Mouse (Mus musculus) yolk sac, embryonic 10.5 days (tissue): ENCODE results near the gene 9530053A07Rik.

Experiments used
- DNase-seq: peaks from one replicate; pipeline ENCODE4 v3.0.0-alpha.2; 2017; ENCODE audit warnings: low spot score

The 9530053A07Rik gene

GRCm38 (mm10) chr7:28169489-28170422 lies 40.5 kb downstream of the 9530053A07Rik start, which contains the start of gene Fbl:
Gene Fbl, plus strand, starts transcription at chr7:28169710.
- peak; percentile 89 for DNase-seq

GRCm38 (mm10) chr7:28175358-28175757 lies 46.1 kb downstream of the 9530053A07Rik start:
- no peak for DNase-seq

DNA sequence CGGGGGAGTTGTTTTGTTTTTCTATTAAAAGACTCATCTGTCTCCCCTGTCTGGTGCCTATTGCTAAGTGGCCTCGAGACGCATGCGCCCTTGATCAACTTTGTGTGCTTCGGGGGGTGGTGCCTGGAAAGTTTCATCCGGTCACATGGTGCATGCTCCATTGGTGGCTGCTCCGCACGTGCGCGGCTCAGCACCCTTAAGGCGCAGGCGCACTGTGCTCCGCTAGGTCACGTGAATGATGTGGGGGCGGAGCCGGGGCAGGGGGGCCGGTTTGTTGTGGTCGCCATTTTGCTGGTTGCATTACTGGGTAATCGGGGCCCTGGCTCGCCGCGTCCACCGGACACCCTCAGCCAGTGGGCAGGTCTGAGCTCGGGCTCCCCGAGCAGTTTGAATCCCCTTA lies 50.0 kb downstream of the 9530053A07Rik start, which contains the start of gene Dyrk1b:
Gene Dyrk1b (plus strand): TSS at position 242 of the 400 bp plus-strand sequence.
- DNase-seq: peak; percentile 97

- peak; percentile 95 for DNase-seq
Measured at GRCm38 (mm10) chr7:28179741-28180377, 50.6 kb downstream of the 9530053A07Rik start.

GRCm38 (mm10) chr7:28180890-28181289 lies 51.6 kb downstream of the 9530053A07Rik start:
- no peak for DNase-seq

- DNase-seq: no peak
Measured at GRCm38 (mm10) chr7:28181376-28181775, 52.1 kb downstream of the 9530053A07Rik start.

DNA sequence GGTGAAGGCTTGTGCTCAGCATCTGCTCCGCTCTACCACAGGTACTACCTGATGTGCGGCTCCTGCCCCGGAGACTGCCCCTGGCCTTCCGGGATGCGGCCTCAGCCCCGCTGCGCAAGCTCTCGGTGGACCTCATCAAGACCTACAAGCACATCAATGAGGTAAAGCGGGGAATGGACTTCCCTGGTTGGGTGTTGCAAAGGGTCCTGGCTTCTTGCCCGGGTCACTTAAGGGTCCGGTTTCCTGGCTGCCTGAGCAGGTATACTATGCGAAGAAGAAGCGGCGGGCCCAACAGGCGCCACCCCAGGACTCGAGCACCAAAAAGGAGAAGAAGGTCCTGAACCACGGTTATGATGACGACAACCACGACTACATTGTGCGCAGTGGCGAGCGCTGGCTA lies 53.1 kb downstream of the 9530053A07Rik start:
- DNase-seq: no peak

DNA sequence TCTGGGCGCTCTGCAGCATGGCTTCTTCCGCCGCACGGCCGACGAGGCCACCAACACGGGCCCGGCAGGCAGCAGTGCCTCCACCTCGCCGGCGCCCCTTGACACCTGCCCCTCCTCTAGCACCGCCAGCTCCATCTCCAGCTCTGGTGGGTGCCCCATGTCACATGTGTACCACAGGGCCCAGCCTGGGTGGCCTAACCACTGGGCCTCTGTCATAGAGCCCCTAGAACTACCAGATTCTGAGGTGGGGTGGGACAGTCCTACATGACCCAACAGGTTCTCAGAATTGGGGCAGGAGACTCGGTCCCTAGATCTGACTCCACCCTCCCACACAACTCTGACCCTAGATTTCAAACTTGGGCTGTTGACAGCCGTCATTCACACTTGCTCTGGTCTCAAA lies 56.6 kb downstream of the 9530053A07Rik start:
- no peak for DNase-seq

GRCm38 (mm10) chr7:28186631-28187030 lies 57.4 kb downstream of the 9530053A07Rik start:
- DNase-seq: no peak

- no peak for DNase-seq
Measured at GRCm38 (mm10) chr7:28191489-28191888, 62.2 kb downstream of the 9530053A07Rik start.

GRCm38 (mm10) chr7:28191903-28192302 lies 62.6 kb downstream of the 9530053A07Rik start:
- no peak for DNase-seq

- DNase-seq: no peak
Measured at GRCm38 (mm10) chr7:28195414-28196098, 66.3 kb downstream of the 9530053A07Rik start.

GRCm38 (mm10) chr7:28196528-28196927 lies 67.3 kb downstream of the 9530053A07Rik start:
- DNase-seq: no peak

DNA sequence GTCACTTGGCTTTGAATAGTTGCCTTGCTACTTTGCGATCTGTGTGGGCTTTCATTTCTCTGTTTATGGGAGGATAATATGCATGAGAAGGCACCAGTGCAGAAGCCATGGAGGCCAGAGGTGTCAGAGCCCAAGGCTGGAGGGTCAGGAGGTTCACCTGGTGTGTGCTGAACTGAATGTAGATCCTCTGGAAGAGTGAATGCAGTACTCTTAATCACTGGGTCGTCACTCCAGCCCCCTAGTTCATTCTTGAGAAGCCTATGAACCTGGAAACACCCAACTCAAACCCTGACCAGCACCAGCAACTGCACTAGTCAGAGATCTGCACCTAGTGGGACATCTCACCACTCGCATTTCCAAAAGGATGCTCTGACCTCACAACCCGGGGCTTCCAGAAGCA lies 69.8 kb downstream of the 9530053A07Rik start:
- no peak for DNase-seq

DNA sequence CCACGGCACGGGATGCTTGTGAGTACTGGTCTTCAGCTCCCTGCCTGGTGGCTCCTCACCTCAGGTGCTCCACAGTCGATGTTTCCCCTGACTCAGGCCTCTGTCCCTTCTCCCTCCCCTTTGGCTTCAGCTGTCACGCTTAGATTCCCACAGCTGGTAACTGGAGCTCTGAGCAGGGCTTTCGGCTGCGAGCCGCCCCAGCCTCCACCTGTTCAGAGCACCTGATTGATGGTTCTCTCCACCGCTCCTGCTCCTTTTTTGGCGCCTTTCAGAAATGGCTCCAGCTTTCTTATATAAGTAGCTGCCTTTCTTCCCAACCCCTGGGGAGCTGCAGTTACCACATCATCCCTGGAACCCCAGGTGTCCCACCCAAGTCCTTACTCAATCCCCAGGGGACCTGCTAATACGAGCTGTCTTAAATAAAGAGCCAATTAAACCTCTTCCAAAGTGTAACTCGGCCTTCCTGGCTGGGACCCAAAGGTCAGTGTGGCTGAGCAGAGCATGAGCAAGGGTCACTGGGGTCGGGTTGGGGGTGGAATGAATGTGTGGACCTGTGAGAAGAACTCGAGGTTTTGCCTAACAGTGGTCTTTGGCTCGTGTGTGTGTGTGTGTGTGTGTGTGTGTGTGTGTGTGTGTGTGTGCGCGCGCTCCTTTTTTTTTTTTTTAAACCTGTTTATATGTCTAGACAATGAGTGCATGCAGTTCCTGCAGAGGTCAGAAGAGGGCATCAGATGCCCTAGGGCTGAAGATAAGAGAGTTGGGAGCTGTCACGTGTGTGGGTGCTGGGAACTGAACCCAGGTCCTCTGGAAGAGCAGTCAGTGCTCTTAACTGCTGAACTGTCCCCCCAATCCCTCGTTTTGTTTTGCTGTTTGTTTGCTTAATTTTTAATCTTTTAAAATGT lies 74.2 kb downstream of the 9530053A07Rik start:
- peak; percentile 64 for DNase-seq

DNA sequence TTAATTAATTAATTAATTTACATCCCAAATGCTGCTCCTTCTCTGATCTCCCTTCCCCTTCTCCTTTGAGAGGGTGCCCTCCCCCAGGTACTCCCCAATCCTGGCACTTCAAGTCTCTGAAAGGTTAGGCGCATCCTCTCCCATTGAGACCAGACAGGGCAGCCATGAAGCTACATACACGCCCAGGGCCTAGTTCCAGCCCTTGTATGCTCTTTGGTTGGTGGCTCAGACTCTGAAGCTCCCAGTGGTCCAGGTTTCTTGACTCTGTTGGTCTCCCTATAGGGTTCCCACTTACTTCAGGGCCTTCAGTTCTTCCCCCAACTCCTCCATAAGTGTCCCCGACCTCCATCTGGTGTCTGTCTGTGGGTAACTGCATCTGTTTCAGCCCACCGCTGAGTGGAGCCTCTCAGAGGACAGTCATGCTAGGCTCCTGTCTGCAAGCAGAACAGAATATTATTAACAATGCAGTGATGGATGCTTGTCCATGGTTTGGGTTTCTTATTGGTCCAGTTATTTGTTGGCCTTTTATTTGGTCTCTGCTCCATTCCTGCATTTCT lies 76.9 kb downstream of the 9530053A07Rik start:
- no peak for DNase-seq

DNA sequence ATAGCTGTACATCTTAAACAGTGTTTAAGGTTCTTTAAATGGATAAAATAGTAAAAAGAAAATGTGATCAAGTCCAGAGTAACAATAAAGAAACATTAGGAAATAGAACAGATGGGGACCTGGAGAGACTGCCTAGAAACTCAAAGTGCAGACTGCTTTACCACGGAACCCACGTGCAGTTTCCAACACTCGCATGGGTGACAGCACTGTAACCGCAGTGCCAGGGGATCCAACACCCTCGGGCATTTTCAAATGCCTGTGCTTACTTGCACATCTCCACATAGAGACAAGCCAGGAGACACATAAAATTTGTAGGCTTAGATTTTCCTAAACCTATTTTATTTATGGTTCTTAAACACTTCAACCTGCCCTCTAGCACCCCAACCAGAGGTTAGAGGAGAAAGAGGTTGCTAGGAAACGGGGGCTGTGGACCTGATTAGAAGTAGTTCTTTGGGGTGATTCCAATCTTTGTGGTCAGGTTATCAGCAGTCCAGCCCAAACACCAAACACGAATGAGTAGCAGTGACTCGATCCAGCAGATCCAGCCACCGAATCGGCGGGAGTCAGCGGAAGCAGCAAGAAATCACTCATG lies 79.2 kb downstream of the 9530053A07Rik start:
- no peak for DNase-seq

GRCm38 (mm10) chr7:28208988-28209508 lies 79.8 kb downstream of the 9530053A07Rik start:
- peak; percentile 73 for DNase-seq

- DNase-seq: no peak
Measured at GRCm38 (mm10) chr7:28210731-28211130, 81.5 kb downstream of the 9530053A07Rik start.

GRCm38 (mm10) chr7:28214142-28214541 lies 84.9 kb downstream of the 9530053A07Rik start:
- DNase-seq: peak; percentile 16
